Mouse (Mus musculus) lung, postnatal 4 days (tissue): ENCODE results near the gene Dohh.
A peak's percentile ranks its signal among the peaks of the same experiment; 100 is the strongest.

ENCODE experiments used
- DNase-seq, 2 experiments: peaks; one replicate each; pipeline ENCODE4 v3.0.0; 2021

Dohh gene

GRCm38 (mm10) chr10:81384605-81384982 is 366 bp downstream of the Dohh start:
- no peak for DNase-seq

GRCm38 (mm10) chr10:81385603-81386306 is 1.5 kb downstream of the Dohh start:
- no peak for DNase-seq

DNA sequence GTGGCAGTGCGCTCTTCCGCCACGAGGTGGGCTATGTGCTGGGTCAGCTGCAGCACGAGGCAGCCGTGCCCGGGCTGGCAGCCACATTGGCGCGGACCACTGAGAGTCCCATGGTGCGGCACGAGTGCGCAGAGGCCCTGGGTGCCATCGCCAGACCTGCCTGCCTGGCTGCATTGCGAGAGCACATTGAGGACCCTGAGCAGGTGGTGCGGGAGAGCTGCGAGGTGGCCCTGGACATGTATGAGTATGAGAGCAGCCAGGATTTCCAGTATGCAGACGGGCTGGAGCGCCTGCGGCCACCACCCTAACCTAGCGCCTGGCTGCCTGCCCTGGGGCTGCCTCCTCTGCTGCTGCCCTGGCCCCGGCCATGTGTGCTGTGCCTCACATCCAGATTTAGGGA is 3.5 kb downstream of the Dohh start:
- no peak for DNase-seq

GRCm38 (mm10) chr10:81388505-81389055 is 4.4 kb downstream of the Dohh start, which contains the start of gene Gm48552:
Gene Gm48552, plus strand, starts transcription at chr10:81389005.
- DNase-seq, result no peak

DNA sequence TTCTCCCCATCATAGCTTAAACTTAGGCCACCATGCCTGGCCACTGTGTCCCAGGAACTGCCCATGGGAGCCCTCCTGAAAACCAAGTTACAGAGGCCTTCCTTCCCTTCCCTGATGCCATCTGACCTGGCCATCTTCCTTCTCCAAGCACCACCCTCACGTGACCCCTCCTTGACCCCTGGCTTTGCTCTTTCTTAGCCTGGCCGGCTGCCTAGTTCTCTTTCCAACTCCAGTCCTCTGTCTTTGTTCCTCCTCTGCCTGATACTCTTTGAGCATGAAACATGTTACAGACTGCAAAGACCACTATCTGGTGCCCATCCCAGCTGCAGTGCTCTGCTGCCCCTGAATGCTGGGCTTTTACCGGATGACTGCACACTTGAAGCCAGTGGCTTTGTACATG is 5.1 kb downstream of the Dohh start:
- DNase-seq, result peak in 1 of 2 experiments; percentile 49

- DNase-seq, result peak; percentile 80 to 86
These were observed 5.8 kb downstream of the Dohh start for GRCm38 (mm10) chr10:81389801-81390677.

DNA sequence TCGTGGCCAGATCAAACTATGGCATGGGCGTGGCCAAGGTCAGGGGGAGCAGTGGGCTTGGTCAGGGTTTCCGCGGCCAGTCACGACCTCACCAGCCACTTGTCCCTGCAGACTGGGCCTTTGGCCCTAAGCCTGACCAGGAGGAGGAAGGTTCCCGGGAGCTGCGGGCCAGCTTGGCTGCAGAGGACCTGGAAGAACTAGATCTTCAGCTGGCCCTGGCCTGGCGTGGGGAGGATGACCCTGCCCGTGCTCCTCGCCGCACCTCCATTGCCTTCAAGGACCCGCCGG is 6.4 kb downstream of the Dohh start:
- DNase-seq, result no peak

- no peak for DNase-seq
These were observed 8.0 kb downstream of the Dohh start for GRCm38 (mm10) chr10:81392270-81392669.

DNA sequence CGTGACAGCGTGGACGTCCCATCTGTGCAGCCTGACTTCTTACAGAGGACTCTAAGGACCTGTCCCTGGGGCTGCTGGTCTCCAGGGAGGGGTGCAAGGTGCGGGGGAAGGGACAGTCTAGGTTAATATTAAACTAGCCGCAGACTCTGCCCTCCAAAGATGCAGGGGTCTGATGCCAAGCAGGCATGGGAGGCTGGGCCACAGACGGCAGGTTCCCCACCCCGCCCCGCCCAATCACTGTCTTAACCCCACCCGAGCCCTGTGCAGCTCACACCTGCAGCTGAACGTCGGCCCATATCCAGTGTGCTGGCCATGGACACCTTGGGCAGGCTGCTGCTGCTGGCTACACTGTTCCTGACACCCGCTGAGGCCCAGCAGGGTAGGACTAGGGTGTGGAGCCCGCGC is 8.6 kb downstream of the Dohh start, which contains the start of gene Smim24:
Gene Smim24, plus strand, starts transcription at position 271 of the 405 bp plus-strand sequence.
- DNase-seq, result no peak

DNA sequence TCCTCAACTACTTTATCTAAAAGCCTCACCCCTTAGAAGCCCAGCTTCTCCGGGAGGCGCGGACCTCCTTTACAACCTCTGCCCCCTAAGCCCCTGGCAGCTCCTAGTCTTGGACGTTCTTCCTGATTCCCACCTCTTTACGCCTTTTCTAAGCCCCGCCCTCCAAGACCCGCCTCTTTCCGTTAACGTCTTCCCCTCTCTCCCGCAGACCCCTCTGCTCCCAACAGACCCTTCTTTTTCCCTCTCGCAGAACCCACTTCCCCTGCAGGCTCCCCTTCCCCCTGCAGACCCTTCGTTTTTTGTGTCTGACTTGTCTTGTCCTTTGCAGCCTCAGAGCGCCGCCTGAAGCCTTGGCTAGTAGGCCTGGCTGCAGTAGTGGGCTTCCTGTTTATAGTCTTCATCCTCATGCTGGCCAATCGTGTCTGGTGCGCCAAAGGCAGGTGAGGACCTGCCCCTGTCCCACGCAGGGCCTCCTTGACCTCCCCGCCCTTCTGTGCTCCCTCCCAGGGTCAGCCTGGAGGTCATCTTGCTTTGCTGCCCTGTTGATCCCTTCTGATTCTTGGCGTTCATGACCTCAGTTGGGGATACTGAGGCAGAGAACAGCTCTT is 9.3 kb downstream of the Dohh start:
- peak in 1 of 2 experiments; percentile 62 for DNase-seq

- DNase-seq, result peak; percentile 77 to 85
These were observed 10.9 kb downstream of the Dohh start for GRCm38 (mm10) chr10:81395127-81395526.

DNA sequence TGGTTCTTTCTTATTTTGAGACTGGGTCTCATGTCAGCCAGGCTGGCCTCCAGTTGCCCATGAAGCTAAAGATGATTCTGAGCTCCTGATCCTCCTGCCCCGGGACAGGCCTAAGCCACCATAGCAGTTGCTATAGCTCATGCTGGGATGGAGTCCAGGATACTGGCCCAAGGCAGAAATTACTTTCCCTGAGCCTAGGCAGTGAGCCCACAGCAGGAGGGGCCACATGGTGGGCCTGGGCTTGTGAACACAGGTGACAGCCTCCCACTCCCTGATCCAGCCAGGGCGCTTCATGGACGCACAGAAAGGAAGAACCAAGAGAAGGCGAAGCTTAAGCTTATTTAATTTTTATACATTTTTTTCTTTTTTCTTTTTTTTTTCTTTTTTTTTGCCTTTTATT is 11.6 kb downstream of the Dohh start:
- no peak for DNase-seq

GRCm38 (mm10) chr10:81396749-81397148 is 12.5 kb downstream of the Dohh start:
- no peak for DNase-seq

- no peak for DNase-seq
These were observed 15.1 kb downstream of the Dohh start for GRCm38 (mm10) chr10:81399296-81399695.

GRCm38 (mm10) chr10:81399798-81400308 is 15.6 kb downstream of the Dohh start:
- no peak for DNase-seq

DNA sequence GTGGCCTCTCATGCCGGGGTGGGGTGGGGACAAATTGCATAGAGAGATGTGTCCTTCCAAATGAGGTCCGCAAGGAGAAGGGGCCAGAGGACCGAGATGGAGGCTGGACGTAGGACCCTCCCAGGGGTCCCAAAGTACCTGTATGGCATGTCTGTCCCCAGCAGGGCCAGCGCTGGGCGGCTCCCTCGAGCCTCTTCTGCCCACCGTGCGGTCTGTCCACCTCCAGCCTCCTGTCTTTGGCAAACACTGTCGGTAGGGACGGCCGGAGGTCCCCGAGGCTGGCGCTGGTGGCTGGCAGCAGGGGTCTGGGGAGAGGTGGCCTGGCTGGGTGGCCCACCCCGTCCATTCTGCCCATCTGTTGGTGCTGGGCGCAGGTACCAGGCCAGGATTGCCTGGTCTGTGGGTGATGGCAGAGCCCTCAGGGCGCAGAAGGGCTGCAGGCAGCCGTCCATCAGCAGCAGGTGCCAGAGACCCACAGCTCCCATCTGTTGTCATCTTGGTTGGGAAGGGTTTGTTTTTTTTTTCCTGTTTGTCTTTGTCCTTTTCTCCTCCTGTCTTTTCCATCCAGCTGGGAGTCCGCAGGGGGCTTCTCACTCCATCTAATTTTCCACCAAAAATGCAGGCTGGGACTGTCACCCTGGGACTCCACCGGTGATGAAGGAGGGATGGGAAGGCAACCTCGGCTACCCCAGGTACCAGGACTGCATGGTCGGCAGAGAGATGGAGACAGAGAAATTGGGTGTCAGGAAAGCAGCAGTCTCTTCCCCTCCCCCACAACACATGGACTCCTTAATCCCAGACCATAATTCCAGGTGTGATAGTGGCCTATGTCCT is 16.4 kb downstream of the Dohh start:
- no peak for DNase-seq

DNA sequence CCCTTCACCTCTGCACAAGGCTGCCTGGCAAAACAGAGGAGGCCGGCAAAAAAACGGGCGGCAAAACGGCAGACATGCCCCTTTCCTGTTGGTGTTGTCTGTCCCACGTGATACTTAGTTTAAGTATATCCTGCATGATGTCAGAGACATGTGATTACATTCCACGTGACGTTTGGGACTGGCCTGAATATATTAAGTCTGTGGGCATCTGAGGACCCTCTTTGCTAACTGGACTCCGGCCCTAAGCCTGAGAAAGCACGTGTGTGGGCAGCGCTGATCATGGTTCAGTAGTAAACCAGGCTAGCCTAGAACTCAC is 16.9 kb downstream of the Dohh start:
- no peak for DNase-seq

GRCm38 (mm10) chr10:81401521-81402226 is 17.4 kb downstream of the Dohh start:
- peak; percentile 83 to 90 for DNase-seq

GRCm38 (mm10) chr10:81402227-81402765 is 18.1 kb downstream of the Dohh start:
- DNase-seq, result no peak

DNA sequence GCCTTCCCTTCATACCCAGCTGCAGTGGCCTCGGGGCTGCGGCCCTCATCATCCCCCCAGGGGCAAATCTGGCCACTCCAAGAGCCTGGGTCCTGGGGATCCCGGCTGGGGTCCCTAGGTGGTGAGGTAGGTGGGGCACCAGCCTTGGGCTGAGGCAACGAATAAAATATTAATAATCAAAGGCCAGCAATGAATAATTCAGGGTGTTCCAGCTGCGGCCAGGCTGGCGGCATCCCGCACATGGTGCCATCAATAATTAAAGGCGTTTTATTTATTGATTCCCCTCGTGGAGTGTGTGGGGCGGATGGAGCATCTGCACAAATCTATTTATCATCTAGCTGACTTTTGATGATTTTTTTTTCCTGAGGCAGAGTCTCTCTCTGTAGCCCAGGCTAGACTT is 19.3 kb downstream of the Dohh start:
- DNase-seq, result no peak

GRCm38 (mm10) chr10:81404082-81404481 is 19.9 kb downstream of the Dohh start:
- DNase-seq, result no peak

DNA sequence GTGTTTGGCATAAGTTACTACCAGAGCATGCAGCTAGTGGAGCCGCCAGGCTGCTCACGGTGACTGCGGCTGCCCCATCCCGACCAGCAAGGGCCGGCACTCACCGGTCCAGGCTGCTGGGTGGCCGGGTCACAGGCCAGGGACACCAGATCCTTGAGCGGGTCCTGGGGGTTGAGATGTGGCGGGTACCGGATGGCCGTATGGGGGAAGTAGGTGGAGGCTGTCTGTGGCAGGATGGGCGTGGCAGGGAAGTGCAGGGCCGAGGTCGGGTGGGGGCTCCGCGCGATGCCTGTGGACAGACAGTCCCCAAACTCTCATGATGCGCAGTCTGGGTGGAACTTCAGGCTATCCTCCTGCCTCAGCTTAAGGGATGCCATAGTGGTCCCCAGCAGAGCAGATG is 20.5 kb downstream of the Dohh start:
- DNase-seq, result peak; percentile 74 to 79
